Mouse (Mus musculus): ENCODE results near the gene Tmed10.

GRCm38 (mm10) chr12:85397960-85398272 is 23.3 kb upstream of the Tmed10 start:
- no peak for TF ChIP-seq MYC (IDR thresholded peaks at IDR 0.05; ENCODE audit: low read depth, low read length)
- no peak for TF ChIP-seq UBTF (IDR thresholded peaks at IDR 0.05; ENCODE audit: low read depth, low read length)
- no peak for TF ChIP-seq TCF12 (IDR thresholded peaks at IDR 0.05; ENCODE audit: low read depth, low read length)
- no peak for TF ChIP-seq ZC3H11A (IDR thresholded peaks at IDR 0.05; ENCODE audit: low read depth, low read length)
- no peak for TF ChIP-seq E2F4 (IDR thresholded peaks at IDR 0.05; ENCODE audit: insufficient replicate concordance, low read depth, low read length)

Data from CH12.LX (cell line).